Mouse (Mus musculus): ENCODE results near the gene Nkpd1.

Gene Nkpd1

DNA sequence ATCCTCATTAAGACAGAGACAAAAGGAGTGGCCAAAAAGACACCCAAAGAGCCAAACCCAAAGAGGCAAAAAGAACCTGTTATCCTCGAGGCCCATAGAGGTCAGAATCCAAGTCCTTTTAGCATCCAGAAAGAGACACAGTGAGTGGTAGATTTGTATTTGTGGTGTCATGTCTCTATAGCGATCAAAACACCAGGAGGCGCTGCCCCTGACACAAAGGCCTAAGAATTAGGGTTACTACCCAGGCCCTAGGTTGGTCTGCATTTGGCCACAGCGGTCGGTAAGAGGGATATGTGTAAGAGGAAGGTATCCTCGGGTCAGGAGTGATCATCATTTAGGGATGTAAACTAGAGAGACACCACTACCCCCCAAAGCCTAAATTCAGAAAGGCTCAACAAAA lies 11.3 kb upstream of the Nkpd1 start:
- intact Hi-C loops (cut with DNase I) = loop anchor here (5.0 kb wide), 2 partner anchors 49 to 66 kb away; partner anchors contain the start of gene Mark4

DNA sequence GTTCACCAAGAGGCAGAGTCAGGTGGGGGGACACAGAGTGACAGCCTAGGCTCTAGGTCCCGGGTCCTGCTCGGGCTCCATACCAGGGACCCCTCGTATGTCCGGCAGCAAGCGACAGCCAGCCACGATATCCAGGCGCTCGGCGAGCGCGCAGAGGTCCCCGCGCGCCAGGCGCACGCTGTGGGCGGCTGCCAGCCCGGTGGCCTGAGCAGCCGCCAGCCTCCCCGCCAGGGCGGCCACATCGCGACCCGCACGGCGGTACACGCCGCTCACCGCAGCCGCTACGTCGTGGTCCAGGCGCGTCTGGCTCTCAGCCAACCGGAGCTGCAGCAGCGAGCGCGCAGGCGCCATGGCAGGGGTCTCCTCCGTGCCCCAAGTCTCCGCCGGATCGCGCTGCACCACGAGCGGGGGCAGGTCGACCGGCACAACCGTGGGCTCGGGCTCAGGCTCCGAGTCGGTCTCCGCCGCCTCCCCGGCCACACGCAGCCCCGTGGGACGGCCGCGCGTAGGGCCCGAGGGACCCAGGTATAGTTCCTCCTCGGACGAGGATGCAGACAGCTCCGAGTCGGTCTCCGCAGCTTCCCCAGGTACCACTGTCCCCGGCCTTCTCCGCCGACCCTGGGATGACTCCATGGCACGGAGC lies 10.5 kb upstream of the Nkpd1 start:
- intact Hi-C loops (cut with DNase I) = loop anchor here (5.0 kb wide), 2 partner anchors 50 to 65 kb away; partner anchors contain the start of gene Mark4

DNA sequence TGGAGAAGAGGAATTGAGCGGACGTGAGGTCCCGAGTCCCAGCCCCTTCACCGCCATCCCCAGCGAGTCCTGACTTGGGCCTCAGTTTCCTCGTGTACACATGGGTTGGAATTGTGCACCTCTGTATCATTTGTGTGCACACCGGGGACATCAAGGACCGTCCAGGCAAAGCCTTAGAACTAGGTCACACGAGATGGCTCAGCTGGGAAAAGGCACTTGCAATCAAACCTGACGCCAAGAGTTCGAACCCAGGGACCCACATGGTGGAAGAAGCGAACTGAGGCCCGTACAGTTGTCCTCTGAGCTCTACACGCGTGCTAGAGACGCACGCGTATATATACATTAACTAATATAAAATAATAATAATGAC lies 10.0 kb upstream of the Nkpd1 start:
- intact Hi-C loops (cut with DNase I) = loop anchor here (5.0 kb wide), 2 partner anchors 50 to 65 kb away; partner anchors contain the start of gene Mark4

DNA sequence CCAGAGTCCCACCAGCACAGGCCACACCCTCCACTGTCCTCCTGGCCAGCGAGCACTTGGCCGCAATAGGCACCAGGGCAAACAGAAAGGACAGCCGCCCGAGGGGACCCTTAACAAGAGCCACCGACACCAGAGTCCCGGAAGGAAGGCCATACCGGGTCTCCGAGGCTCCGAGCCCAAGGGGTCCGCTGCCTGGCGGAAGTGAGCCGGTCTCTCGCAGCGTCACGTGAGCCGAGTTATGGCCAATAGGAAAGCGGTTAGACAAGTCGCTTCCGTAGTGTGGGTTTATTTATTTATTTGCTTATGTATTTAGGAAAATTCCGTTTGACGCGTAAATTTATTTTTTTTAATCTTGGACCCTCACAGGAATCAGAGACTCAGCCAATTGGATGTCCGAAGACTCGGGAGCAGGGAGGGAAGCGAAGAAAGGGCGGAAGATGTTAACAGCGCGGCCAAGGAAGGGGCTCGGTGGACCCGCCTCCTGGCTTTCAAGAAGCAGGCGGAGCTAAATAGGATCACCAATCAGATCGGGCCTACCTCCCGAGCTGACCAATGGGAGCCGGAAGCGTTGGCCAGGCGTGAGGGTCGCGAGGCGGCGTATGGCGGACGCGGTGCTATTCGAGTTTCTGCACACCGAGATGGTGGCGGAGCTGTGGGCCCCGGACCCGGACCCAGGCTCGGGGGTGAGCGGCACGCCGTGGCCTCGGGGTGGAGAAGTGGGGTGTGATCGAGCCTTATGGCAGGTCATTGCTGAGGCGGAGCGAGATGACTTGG lies 9.3 kb upstream of the Nkpd1 start, which contains the start of the genes Bloc1s3 and Trappc6a:
Gene Bloc1s3 (minus strand): TSS at position 218 of the 774 bp plus-strand sequence.
Gene Trappc6a (plus strand): TSS at position 246 of the 774 bp plus-strand sequence.
- intact Hi-C loops (cut with DNase I) = loop anchor here (5.0 kb wide), 2 partner anchors 51 to 64 kb away; partner anchors contain the start of gene Mark4

DNA sequence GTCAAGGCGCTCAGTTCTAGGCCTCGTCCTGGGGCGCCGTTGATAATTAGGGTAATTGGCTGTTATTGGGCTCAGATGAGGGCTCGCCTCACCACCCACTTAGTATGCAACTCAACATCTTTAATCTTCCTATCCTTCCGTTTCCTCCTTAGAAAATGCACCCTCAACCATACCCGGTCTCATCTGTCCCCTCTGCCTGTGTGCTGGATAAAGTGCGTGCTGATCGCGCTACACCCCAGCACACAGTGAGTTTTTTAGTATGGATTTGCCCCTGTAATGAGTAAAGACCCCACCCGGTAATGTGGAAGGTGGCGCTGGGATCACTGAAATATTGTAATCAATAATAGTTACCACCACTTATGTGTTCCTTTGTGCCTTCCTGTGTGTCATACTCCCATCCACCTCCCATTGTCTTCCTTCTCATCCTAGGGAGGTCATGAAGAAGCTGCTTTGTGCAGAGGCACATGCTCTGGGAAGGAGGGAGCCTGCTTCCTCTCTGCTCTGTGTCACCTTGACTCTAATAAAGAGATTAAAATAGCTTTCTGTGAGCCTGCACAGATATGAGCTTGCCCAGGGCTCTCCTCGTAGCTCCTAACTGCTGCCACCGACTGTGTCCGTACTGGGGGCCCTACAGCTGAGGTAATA lies 8.6 kb upstream of the Nkpd1 start:
- intact Hi-C loops (cut with DNase I) = loop anchor here (5.0 kb wide), 2 partner anchors 52 to 63 kb away; partner anchors contain the start of gene Mark4

DNA sequence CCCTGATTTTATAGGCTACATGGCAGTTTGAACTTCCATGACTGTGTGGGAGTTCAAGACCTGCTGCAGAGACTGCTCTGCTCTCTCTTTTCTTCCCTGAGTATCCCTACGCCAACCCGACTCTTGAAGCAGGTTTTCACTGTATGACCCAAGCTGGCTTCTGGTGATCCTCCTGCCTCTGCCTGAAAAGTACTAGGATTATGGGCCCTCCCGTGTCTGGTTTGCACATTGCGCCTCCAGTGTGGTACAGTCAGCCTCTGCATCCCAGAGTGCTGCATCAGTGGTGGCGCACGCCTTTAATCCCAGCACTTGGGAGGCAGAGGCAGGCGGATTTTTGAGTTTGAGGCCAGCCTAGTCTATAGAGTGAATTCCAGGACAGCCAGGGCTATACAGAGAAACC lies 7.9 kb upstream of the Nkpd1 start:
- intact Hi-C loops (cut with DNase I) = loop anchor here (5.0 to 10.0 kb wide), 3 partner anchors 52 to 105 kb away; partner anchors contain the start of genes Ckm, Klc3 and Mark4

DNA sequence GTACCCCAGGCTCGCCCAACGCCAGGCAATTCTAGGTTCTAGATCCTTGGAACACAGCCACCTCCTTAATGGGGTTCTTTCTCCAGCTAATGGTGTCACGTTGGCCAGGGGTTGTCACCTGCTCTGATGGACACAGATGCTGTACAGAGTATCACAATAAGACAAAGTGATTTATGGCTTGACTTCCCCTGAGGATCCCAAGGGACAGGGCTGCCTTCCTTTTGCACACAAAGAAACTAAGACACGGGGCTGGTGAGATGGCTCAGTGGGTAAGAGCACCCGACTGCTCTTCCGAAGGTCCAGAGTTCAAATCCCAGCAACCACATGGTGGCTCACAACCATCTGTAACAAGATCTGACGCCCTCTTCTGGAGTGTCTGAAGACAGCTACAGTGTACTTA lies 5.7 kb upstream of the Nkpd1 start:
- intact Hi-C loops (cut with DNase I) = loop anchor here (10.0 kb wide), 1 partner anchor 107 kb away; the partner anchor contains the start of genes Ckm and Klc3

DNA sequence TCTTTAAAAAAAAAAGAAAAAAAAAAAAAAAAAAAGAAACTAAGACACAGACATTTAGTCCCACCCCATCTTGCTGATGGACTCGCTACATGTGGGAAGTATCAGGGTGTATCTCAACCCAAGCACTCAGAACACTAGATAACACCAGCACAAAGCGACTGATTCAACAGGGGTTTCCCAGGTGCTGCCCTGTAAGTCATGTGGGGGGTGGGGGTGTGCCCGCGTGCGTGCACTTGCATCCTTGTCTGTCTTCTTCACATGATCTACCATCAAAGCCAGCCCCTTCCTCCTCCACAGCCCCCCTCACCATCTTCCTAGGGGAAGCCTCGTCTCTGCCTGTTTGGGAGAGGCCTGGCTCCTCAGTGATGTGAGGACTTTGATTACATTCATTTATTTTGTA lies 5.3 kb upstream of the Nkpd1 start:
- intact Hi-C loops (cut with DNase I) = loop anchor here (10.0 kb wide), 1 partner anchor 108 kb away; the partner anchor contains the start of genes Ckm and Klc3

DNA sequence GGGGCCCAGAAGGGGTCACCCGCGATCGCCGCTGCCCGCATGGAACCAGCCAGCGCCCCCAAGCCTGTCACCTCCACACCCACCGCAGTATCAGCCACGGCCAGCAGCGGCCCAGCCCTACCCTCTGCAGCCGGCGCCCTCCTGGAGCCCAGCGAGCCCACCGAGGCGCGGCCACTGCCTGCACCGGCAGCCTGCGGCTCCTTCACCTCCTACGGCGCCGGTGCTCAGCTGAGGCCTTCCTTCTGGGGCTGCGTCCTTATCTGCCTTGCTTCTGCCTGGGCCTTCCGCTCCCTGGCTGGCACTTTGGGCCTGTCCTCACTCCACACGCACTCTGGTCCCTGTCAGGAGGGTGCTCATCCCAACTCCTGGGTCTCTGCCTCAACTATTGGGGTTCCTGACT lies 2.4 kb downstream of the Nkpd1 start:
- intact Hi-C loops (cut with DNase I) = loop anchor here (5.0 kb wide), 1 partner anchor 37 kb away; no protein-coding TSS in a partner anchor

DNA sequence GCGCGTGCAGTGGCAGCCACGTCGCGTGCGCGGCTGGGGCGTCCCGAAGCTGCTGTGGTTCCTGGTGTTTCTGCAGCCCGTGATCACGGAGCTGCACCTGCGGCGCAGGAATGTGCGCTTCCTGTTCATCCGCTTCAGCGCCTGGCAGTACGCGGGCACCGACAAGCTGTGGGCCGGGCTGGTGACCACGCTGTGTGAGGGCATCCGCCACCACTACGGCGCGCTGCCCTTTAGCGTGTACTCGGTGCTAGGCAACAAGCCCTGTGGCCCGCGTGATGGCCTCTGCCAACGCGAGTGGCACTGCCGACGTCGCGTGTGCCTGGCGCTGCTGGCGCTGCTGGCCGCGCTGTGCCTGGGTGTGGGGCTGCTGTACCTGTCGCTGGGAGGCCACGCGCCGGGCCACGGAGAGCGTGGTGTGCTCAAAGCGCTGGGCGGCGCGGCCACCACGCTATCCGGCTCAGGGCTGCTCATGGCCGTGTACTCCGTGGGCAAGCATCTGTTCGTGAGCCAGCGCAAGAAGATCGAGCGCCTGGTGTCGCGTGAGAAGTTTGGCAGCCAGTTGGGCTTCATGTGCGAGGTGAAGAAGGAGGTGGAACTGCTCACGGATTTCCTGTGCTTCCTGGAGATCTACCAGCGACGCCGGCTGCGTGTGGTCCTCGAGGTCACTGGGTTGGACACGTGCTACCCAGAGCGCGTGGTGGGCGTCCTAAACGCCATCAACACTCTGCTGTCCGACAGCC lies 5.5 kb downstream of the Nkpd1 start:
- intact Hi-C loops (cut with DNase I) = loop anchor here (5.0 kb wide), 1 partner anchor 34 kb away; no protein-coding TSS in a partner anchor

DNA sequence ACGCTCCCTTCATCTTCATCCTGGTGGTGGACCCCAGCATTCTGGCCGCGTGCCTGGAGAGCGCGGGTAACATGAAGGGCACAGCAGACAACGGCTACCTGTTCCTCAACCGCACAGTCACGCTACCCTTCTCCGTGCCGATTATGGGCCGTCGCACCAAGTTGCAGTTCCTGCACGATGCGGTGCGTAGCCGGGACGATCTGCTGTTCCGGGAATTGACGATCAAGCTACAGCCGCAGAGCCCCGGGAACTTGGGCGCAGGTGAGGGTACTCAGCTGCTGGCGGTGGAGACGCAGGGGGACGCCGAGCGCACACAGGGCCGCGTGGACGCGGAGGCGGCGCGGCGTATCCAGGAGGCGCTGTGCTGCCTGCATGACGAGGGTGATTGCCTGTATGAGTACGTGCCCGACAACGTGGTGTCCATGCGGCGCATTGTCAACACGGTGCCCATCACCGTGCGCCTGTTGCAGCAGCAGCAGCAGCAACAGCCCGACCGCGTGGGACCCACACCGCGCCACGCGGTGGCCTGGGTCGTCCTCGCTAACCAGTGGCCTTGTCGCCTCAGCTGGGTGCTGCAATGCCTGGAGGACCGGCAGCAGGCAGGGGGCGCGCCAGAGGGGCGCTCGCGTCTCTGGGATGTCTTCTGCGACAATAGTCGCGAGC lies 6.2 kb downstream of the Nkpd1 start:
- intact Hi-C loops (cut with DNase I) = loop anchor here (5.0 kb wide), 1 partner anchor 33 kb away; no protein-coding TSS in a partner anchor

DNA sequence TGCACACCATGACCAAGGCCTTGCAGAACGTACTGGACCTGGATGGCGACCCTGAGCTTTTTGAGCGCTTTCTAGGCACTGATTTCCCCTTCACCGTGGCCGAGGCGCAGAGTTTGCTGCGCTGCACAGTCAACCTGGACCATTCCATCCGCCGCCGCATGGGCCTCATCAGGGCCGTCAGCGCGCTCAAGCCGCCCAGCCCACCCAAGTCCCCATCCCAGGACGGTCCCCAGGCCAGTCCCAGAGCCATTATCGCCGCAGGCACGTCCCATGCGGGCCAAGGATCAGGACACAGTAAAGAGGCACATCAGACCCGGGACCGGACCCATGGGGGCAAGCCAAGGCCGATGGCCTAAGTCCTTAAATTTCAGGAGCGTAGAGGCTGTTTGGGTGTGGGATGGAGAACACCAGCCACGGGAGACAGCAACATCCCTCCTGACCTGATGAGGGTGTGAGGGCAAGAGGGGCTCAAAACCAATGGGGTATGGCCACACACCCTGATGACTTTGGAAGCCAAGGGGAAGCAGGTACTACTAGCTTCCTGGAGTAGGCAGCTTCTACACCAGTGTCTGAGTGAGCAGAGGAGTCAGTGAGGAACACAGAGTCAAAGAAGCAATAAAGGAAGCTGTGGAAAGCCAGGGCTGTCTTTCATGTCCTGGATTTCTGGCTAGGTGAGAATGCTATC lies 6.9 kb downstream of the Nkpd1 start:
- intact Hi-C loops (cut with DNase I) = loop anchor here (5.0 kb wide), 1 partner anchor 33 kb away; no protein-coding TSS in a partner anchor

DNA sequence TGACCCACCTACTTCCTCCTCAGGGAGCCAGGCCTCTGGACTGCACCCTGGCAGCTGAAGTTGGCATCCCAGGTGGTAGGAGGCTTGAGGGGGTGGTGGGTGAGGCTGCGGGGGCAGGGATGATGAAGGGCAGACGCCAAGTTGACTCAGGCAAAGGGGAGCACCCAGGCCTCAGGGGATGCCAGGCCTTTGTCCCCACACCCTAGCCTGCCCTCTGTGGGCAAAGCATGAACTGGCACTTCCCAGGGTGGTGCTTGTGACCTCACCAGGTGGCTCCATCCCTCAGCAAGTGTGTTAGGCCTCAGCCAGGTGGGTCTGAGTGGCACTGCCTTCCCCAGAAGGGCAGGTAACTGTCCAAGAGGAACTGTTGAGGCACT lies 7.5 kb downstream of the Nkpd1 start:
- intact Hi-C loops (cut with DNase I) = no loop called here

DNA sequence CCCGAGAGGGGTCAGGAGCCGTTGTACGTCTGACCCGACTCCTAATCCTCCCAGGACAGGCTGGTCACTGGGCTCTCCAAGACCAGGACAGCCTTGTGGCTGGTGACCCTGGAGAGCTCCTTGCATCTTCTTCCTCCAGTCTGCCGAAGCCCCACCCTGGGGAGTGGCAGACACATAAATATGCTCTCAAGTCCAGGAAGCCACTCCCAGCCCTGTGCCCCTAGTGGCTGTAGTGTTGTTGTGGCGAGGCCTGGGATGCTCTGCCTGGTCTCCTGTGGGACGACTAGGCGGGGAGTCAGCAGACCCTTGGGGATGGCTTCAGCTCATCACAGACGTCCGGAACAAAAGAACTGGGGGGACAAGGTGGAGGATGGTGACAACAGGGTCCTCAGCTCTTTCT lies 13.4 kb downstream of the Nkpd1 start:
- intact Hi-C loops (cut with DNase I) = no loop called here

DNA sequence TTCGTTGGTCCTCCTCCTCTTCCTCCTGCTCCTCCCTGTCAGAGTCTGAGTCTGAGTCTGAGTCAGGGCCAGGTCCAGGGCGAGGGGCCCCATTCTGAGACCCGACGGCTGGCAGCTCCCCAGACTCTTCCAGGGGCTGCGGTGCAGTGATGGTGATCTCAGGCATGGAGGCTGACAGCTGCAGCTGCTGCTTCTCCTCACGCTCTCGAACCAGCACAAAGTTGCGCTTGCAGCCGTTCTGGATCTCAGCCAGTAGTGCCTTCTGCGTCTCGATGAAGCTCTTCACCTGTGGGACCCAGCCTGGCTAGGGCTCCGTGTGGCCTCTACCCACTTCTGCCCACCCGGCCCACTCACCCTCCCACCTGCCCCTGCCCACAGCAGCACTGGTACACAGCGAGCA lies 14.6 kb downstream of the Nkpd1 start:
- intact Hi-C loops (cut with DNase I) = no loop called here

DNA sequence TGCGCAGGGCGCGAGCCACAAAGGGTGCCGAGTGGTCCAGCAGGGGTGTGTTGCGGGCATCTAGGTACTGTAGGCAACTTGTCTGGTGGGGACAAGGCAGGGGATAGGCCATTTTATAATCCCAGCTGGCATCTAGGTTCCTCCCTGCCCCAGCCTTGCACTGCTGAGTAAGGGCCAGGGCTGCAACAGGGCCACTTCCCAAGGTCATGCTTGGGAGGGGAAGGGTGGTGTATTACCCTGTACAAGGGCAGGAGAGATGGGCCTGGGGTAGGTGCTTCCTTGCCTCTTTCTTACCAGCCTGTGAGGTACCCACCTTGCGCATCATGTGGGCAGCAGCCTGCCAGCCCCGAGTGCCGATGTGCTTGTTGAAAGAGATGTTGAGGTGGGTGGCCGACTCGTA lies 17.0 kb downstream of the Nkpd1 start:
- intact Hi-C loops (cut with DNase I) = no loop called here

DNA sequence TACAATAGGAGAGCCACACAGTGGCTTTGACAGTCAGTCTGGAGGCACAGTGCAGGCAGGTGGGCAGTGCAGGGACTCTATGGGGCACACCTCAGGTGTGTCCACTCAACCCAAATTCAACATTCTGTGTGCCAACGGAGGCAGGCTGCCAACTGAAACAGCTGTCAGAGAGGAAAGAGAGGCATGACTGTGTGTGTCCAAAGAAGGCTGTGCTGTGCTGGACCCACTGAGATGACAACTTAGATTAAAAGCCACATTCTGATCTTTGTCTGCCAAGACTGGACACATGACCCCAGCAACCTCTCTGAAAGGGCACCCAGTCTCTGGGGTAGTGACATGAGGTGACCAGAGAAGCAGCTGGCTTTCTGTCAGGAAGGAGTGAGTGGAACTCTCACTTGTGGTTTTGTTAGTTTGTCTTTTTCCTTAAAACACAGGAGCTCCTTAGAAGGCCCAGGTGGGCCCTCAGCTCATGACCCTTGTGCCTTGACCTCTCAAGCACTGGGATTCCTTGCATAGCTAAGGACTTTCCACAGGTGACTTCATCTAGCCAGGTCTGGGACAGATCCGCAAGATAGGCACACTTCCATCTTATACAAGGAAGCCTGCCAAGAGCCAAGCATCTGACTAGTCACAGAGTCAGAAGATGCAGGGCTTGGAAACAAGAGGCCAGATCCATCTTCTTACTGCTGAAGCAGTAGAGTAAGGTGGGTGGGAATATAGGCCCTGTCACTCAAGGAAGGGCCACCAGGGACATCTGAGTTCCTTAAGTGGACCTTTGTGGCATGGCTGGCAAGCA lies 23.3 kb downstream of the Nkpd1 start:
- intact Hi-C loops (cut with DNase I) = no loop called here

DNA sequence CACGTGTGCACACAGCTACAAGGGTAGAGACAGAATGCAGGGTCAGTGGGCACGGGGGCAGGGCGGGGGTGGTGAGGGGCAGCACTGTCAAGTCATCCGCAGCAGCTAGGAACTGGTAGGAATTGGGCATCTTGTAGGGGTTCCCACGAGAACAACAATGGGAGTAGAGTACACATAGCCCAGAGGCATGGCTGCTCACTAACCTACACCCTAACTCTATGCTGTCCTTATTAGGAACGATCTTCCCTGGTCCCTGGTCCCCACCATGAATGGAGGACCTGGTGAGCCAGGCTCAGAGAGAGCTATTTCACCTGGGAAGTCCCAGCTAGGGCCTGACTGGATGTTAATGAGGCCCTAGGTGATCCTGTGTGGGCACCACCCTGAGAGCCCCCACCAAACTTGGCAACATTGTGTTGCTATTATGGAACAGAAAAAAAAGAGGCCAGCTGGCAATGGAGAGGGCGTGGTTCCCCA lies 24.1 kb downstream of the Nkpd1 start:
- intact Hi-C loops (cut with DNase I) = no loop called here
